ENCODE assay signal across 22 mouse cellular contexts in the genomic region with DNA sequence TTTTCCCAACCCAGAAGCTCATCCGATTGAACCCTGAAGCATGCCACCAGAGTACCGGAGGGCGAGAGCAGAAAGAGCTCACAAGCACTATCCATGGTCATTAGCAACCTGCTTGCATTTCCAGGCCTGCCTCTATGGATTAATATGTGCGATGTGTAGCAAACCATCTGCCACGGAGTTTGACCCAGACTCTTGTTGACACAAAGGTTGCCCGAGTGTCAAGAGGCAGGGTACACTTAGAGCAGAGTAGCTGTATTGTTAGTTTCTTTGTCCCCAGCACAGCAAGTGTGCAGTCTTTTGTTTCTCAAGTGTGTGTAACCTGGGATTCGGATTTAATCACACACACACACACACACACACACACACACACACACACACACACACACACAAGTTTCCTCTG.
DNase-seq lines count a peak whose midpoint lies in the region; ATAC-seq and TF ChIP-seq lines count a peak whose summit lies in the region.
"Had no signal": no experiment of that assay in that cellular context is flagged by ENCODE, and none has a peak within 500 bp of the region (broad histone marks: within the 10 kb centered on the region; RNA-seq: fewer than 3 reads in every experiment).

No protein-coding gene starts in this region.

- no peak overlapping the region for H3K27ac ChIP-seq in forebrain, embryonic 11.5 days (ENCODE audit: low read depth, low read length)
- no peak overlapping the region for H3K27ac ChIP-seq in forebrain, embryonic 12.5 days
- no peak overlapping the region for H3K27ac ChIP-seq in lung, embryonic 14.5 days (ENCODE audit: low read depth)
- H3K27ac ChIP-seq: embryonic facial prominence, embryonic 15.5 days; gastrocnemius, adult 2 months; heart, embryonic 13.5 days; macrophage; stomach, embryonic 15.5 days had no signal

- no peak overlapping the region for H3K4me3 ChIP-seq in forebrain, embryonic 11.5 days (ENCODE audit: low read depth, low read length)
- H3K4me3 ChIP-seq in forebrain, embryonic 12.5 days (replicated peaks): no peak overlapping the region
- no peak overlapping the region for H3K4me3 ChIP-seq in lung, embryonic 14.5 days (ENCODE audit: low read depth, low read length)
- H3K4me3 ChIP-seq: embryonic facial prominence, embryonic 15.5 days; gastrocnemius, adult 2 months; heart, embryonic 13.5 days; stomach, embryonic 15.5 days had no signal

- peak; percentile 63; the same call in 1 of the 2 replicates for ATAC-seq in forebrain, embryonic 11.5 days (replicated peaks; ENCODE audit: low FRiP score)
- ATAC-seq in forebrain, embryonic 12.5 days (ENCODE audit: low FRiP score): no peak; the same call in 1 of the 2 replicates
- peak; percentile 58 for ATAC-seq in lung, embryonic 14.5 days (ENCODE audit: insufficient read depth)
- ATAC-seq: activated CD4-positive, CD25-positive, alpha-beta regulatory T cell, adult 4 months; intestine, postnatal 0 days; Patski had no signal

- H3K27me3 ChIP-seq in forebrain, embryonic 11.5 days (ENCODE audit: control insufficient read depth, insufficient read depth, low read length): no peaks in the 10 kb centered on the region
- H3K27me3 ChIP-seq in forebrain, embryonic 12.5 days: peaks cover 11% of the 10 kb centered on the region; the same call in 1 of the 2 replicates
- no peaks in the 10 kb centered on the region for H3K27me3 ChIP-seq in lung, embryonic 14.5 days (ENCODE audit: insufficient read depth, low read length)
- H3K27me3 ChIP-seq: embryonic facial prominence, embryonic 15.5 days; Patski; stomach, embryonic 15.5 days had no signal

- WGBS in forebrain, embryonic 11.5 days: 55% methylated on average over 7 of the region's 7 CpGs
- 42% methylated on average over 7 of the region's 7 CpGs for WGBS in forebrain, embryonic 12.5 days
- WGBS in lung, embryonic 14.5 days: 59% methylated on average over 7 of the region's 7 CpGs

- no peak overlapping the region for H3K9ac ChIP-seq in forebrain, embryonic 11.5 days (ENCODE audit: low read length)
- no peak overlapping the region for H3K9ac ChIP-seq in forebrain, embryonic 12.5 days
- no peak overlapping the region for H3K9ac ChIP-seq in lung, embryonic 14.5 days
- H3K9ac ChIP-seq: embryonic facial prominence, embryonic 15.5 days; heart, embryonic 13.5 days; stomach, embryonic 15.5 days had no signal

- peaks cover 2% of the 10 kb centered on the region; the same call in 1 of the 2 replicates for H3K4me1 ChIP-seq in forebrain, embryonic 11.5 days (replicated peaks; ENCODE audit: control insufficient read depth, insufficient read depth, low read length)
- H3K4me1 ChIP-seq in forebrain, embryonic 12.5 days: peaks cover 26% of the 10 kb centered on the region
- H3K4me1 ChIP-seq in lung, embryonic 14.5 days (ENCODE audit: insufficient read depth): no peaks in the 10 kb centered on the region
- H3K4me1 ChIP-seq: stomach, embryonic 15.5 days had no signal

- no peak for DNase-seq in forebrain, embryonic 11.5 days (ENCODE audit: low spot score)
- DNase-seq in lung, embryonic 14.5 days: peak; percentile 34
- no peak for DNase-seq in lung, postnatal 10 days
- peak; percentile 66 for DNase-seq in brain, embryonic 14.5 days (ENCODE audit: low read depth)
- peak; percentile 4 for DNase-seq in lung, postnatal 25 days (ENCODE audit: low spot score)
- no peak for DNase-seq in Muller cell, postnatal 12 days (ENCODE audit: inconsistent ontology term)
- no peak for DNase-seq in spleen, postnatal 36 days (ENCODE audit: low spot score in 2 of 2)
- DNase-seq: adrenal gland, postnatal 14 days; cerebellum, adult 18-20 months; cerebellum, postnatal 36 days; gastrocnemius, adult 2 months; heart, postnatal 36 days; liver; spleen, adult 18-20 months had no signal

- no peak for TF ChIP-seq POLR2A in brain, embryonic 14.5 days (IDR thresholded peaks at IDR 0.05; ENCODE audit: borderline replicate concordance, extremely low read depth, insufficient read depth, insufficient read length, poor library complexity, severe bottlenecking)

- no peak overlapping the region for H3K4me2 ChIP-seq in forebrain, embryonic 11.5 days (ENCODE audit: low read depth, low read length, severe bottlenecking)
- no peak overlapping the region for H3K4me2 ChIP-seq in forebrain, embryonic 12.5 days
- no peak overlapping the region for H3K4me2 ChIP-seq in lung, embryonic 14.5 days
- H3K4me2 ChIP-seq: embryonic facial prominence, embryonic 15.5 days; heart, embryonic 13.5 days; stomach, embryonic 15.5 days had no signal

- no peaks in the 10 kb centered on the region for H3K36me3 ChIP-seq in forebrain, embryonic 11.5 days (ENCODE audit: control insufficient read depth, insufficient read depth, low read length)
- no peaks in the 10 kb centered on the region for H3K36me3 ChIP-seq in forebrain, embryonic 12.5 days (replicated peaks)
- H3K36me3 ChIP-seq in lung, embryonic 14.5 days (ENCODE audit: insufficient read depth): no peaks in the 10 kb centered on the region
- H3K36me3 ChIP-seq: embryonic facial prominence, embryonic 15.5 days; heart, embryonic 13.5 days; stomach, embryonic 15.5 days had no signal

- H3K9me3 ChIP-seq in forebrain, embryonic 11.5 days (ENCODE audit: control insufficient read depth, low read length): no peaks in the 10 kb centered on the region
- H3K9me3 ChIP-seq in forebrain, embryonic 12.5 days: no peaks in the 10 kb centered on the region
- H3K9me3 ChIP-seq in lung, embryonic 14.5 days (ENCODE audit: low read depth, low read length): no peaks in the 10 kb centered on the region
- H3K9me3 ChIP-seq: embryonic facial prominence, embryonic 15.5 days; heart, embryonic 13.5 days; stomach, embryonic 15.5 days had no signal

- TF ChIP-seq CTCF in lung, embryonic 14.5 days (IDR thresholded peaks at IDR 0.05; ENCODE audit: low read depth): no peak
- TF ChIP-seq CTCF in brain, embryonic 14.5 days (IDR thresholded peaks at IDR 0.05; ENCODE audit: borderline replicate concordance, extremely low read depth, insufficient read depth, insufficient read length): no peak

Comparison
In these comparisons a context has a peak if more than half of its experiments do, and no peak if none do; other contexts are left out.
1. DNase-seq: peak in lung, embryonic 14.5 days (single experiment), brain, embryonic 14.5 days (single experiment) and lung, postnatal 25 days (single experiment); none in forebrain, embryonic 11.5 days (single experiment), lung, postnatal 10 days (single experiment), Muller cell, postnatal 12 days (single experiment) and spleen, postnatal 36 days (0 of 2).